Mouse (Mus musculus) CH12.LX (cell line): Measurements from ENCODE around the gene Hebp1.
A peak's percentile ranks its signal among the peaks of the same experiment; 100 is the strongest.

Source experiments
- CHD2 ChIP-seq: IDR thresholded peaks from 2 replicates; pipeline ENCODE4 v1.6.1; 2011; ENCODE audit warnings: low read length, improper control_type of control experiment
- CTCF ChIP-seq, 2 experiments: IDR thresholded peaks in 1 of 2; conservative IDR thresholded peaks in 1 of 2; 2 replicates each; pipeline ENCODE4 v1.5.1; 2011 to 2012; ENCODE audit warnings: low read depth in 2 of 2, low read length in 2 of 2, improper control_type of control experiment in 1 of 2, inconsistent platforms in 1 of 2, mild to moderate bottlenecking in 1 of 2, moderate library complexity in 1 of 2
- MEF2A ChIP-seq: IDR thresholded peaks from 2 replicates; pipeline ENCODE4 v1.6.1; 2014; ENCODE audit warnings: low read depth, mild to moderate bottlenecking, inconsistent platforms, low read length, improper control_type of control experiment, borderline replicate concordance
- NELFE ChIP-seq: IDR thresholded peaks from 2 replicates; pipeline ENCODE4 v1.6.1; 2011; ENCODE audit warnings: low read depth, low read length, improper control_type of control experiment
- USF1 ChIP-seq: IDR thresholded peaks from 2 replicates; pipeline ENCODE4 v1.6.1; 2014; ENCODE audit warnings: low read depth, mild to moderate bottlenecking, inconsistent platforms, low read length, improper control_type of control experiment

DNA sequence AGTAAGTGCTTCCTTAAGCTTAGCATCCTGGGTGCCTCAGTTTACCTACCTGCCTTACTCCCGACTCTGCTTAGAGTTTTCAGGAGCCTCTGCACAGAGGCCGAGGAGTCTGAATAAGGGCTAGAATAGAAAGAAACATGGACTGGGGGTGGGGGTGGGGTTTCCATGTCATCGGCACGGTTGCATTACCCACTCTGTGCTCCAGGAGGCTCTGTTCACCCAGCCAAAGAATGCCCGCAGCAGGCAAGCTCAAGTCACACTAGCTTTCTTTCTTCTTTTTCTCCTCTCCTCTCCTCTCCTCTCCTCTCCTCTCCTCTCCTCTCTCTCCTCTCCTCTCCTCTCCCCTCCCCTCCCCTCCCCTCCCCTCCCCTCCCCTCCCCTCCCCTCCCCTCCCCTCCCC is 47.5 kb downstream of the Hebp1 start:
- TF ChIP-seq CHD2 (peak; percentile 74), CTCF (conservative IDR thresholded peaks at IDR 0.05 in 1 of 2, IDR thresholded peaks at IDR 0.05 in 1 of 2; ENCODE audit: low read depth in 2 of 2, low read length in 2 of 2) (peak; percentile 49 to 77; a peak in 3 of 4 replicates), USF1 (no peak), MEF2A (no peak), NELFE (no peak)
